Mouse (Mus musculus): ENCODE measurements around the gene Tcap. TPM values are rescaled to one million over a fixed set of nuclear protein-coding genes. Genes with fewer than 3 reads are reported as not detected.
A peak's percentile ranks its signal among the peaks of the same experiment; 100 is the strongest.

The Tcap gene
- polyA plus RNA-seq, 1 experiment from 2014 or later = 1.7 TPM

DNA sequence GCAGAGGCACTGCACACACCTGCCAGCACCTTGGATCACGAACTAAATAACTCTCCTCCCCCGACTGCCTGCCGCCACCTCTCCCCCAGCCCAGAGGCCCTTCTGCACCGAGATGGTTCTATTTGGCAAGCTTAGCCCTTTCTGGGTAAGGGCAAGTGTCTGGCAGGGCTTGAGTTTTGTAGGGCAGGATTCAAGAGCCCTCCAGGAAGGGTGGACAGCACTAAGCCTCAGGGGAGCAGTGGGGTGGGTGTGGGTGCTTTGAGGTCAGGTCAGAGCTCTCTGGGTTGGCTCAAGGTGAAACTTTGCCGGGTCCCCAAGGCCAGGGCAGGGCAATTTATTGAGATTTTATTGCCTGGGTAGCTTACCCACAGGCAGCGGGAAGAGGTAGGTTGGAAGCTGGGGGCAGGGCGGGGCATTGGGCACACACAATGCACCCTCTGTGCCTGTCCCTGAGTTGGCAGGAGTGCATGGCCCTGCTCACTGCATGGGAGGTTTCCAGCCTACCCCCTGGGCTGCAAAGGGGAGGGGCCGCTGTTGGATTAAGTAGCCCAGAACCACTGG, 29.9 kb upstream of the Tcap start:
- Histone ChIP-seq H3K4me3 (ENCODE audit: low read depth, low read length) (no peak overlapping the region), H3K9ac (ENCODE audit: low read depth, low read length) (no peak overlapping the region), H3K9me3 (replicated peaks; ENCODE audit: control insufficient read depth, low read length) (no peaks in the 10 kb centered on the region), H3K27me3 (ENCODE audit: control insufficient read depth, insufficient read depth, low read depth, low read length) (peaks cover 37% of the 10 kb centered on the region), H3K4me1 (ENCODE audit: control insufficient read depth, low read depth, low read length) (peaks cover 18% of the 10 kb centered on the region), H3K27ac (ENCODE audit: low read length) (no peak overlapping the region), H3K4me2 (ENCODE audit: low read depth, low read length) (no peak overlapping the region), H3K36me3 (ENCODE audit: control insufficient read depth, insufficient read depth) (no peaks in the 10 kb centered on the region)
- 43% methylated on average over 8 of the region's 8 CpGs for WGBS (ENCODE audit: insufficient replicate concordance)
- ATAC-seq (ENCODE audit: low read depth) = no peak

DNA sequence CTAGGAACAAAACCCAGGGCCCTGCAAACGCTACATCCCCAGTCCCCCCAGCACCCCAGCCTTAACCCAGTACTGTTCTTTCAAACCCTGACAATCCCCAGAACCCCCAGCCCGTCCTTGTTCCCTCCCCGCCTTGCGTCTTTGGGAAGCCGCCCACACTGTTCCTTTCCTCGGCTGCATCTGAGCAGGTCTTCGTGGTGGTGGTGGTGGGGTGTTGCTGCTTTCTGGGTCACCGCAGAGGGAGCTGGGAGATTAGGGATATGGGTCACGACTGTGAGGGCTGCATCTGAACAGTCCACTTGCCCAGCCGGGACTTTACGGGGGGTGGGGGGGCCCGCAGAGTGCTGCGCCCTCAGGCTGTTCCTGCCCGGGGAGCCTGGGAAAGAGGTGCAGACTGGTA, 29.2 kb upstream of the Tcap start:
- Histone ChIP-seq H3K9me3 (replicated peaks; ENCODE audit: control insufficient read depth, low read length) (no peaks in the 10 kb centered on the region), H3K4me3 (ENCODE audit: low read depth, low read length) (no peak overlapping the region), H3K4me2 (ENCODE audit: low read depth, low read length) (no peak overlapping the region), H3K9ac (ENCODE audit: low read depth, low read length) (no peak overlapping the region), H3K27ac (ENCODE audit: low read length) (no peak overlapping the region), H3K36me3 (ENCODE audit: control insufficient read depth, insufficient read depth) (no peaks in the 10 kb centered on the region), H3K27me3 (ENCODE audit: control insufficient read depth, insufficient read depth, low read depth, low read length) (peaks cover 30% of the 10 kb centered on the region), H3K4me1 (ENCODE audit: control insufficient read depth, low read depth, low read length) (peaks cover 25% of the 10 kb centered on the region)
- WGBS (ENCODE audit: insufficient replicate concordance) = 61% methylated on average over 14 of the region's 14 CpGs
- no peak for ATAC-seq (ENCODE audit: low read depth)

DNA sequence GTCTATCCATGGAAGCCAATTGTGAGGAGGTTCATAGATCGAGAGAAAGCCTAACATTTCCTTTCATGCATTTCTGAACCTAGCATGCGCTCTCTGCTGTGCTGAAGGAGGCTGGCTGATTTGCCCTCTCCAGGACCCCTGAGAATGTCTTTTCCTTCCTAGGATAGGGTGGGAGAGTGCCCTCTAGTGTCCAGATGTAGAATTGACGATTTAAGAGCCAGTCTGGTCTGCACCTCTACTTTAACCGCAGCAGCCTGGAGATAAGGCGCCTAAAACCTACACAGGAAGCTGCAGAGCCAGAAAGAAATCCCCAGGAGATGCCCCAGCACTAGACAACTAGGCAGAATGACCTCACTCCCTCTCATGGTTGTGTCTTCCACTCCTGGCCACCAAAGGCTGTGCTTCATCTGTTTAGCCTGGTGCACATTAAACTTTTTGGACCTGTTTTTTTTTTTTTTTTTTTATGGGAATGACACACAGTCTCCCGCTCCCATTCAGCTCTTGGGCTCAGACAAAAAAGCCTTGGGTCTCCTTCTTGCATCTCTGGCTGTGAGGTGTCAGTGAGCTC, 27.8 kb upstream of the Tcap start:
- no peaks in the 10 kb centered on the region for H3K9me3 ChIP-seq (replicated peaks; ENCODE audit: control insufficient read depth, low read length)
- no peaks in the 10 kb centered on the region for H3K36me3 ChIP-seq (ENCODE audit: control insufficient read depth, insufficient read depth)
- no peak overlapping the region for H3K27ac ChIP-seq (ENCODE audit: low read length)
- H3K4me3 ChIP-seq (ENCODE audit: low read depth, low read length) = no peak overlapping the region
- no peak overlapping the region for H3K9ac ChIP-seq (ENCODE audit: low read depth, low read length)
- no peak overlapping the region for H3K4me2 ChIP-seq (ENCODE audit: low read depth, low read length)
- H3K27me3 ChIP-seq (ENCODE audit: control insufficient read depth, insufficient read depth, low read depth, low read length) = peaks cover 17% of the 10 kb centered on the region
- peaks cover 31% of the 10 kb centered on the region for H3K4me1 ChIP-seq (ENCODE audit: control insufficient read depth, low read depth, low read length)
- no peak for ATAC-seq (ENCODE audit: low read depth)
- 4% methylated on average over 6 of the region's 6 CpGs for WGBS (ENCODE audit: insufficient replicate concordance)

DNA sequence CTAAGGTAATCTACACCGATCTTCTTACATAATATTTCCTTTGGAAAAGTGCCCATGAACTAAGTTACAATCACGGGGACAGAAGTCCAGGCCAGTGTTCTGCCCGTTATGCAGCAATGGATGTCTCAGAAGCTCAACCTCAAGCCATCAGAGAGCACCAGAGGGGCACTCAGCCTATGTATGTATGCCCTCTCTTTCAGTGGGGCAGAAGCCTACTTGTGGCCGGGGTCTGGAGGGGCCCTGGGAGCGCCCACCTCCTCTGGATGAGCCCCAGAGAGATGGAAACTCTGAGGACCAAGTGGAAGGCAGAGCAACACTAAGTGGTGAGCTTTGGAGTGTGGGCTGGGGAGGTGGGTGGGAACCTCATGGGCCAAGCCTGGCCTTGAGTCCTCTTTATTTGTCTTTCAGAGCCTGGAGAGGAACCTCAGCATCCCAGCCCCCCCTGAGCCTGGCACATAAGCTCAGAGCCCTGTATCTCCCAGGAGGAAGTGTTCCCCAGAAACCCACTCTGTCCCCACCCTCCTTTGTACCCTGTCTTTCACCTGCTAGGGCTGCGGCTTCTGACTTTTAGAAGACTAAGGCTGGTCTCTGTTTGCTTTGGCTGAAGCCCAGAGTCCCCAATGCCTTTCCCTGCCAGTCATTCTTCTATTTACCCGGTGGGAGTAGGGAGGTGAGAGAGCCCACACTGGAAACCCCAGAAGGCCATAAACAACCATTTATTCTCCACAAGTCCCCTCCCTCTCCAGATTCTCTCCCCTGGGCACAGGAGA, 26.8 kb upstream of the Tcap start:
- no peaks in the 10 kb centered on the region for H3K36me3 ChIP-seq (ENCODE audit: control insufficient read depth, insufficient read depth)
- no peaks in the 10 kb centered on the region for H3K9me3 ChIP-seq (replicated peaks; ENCODE audit: control insufficient read depth, low read length)
- H3K4me3 ChIP-seq (ENCODE audit: low read depth, low read length) = no peak overlapping the region
- H3K27ac ChIP-seq (ENCODE audit: low read length) = peak overlapping the region; percentile 32
- WGBS (ENCODE audit: insufficient replicate concordance) = 54% methylated on average over 7 of the region's 7 CpGs
- ATAC-seq (ENCODE audit: low read depth) = no peak
- H3K9ac ChIP-seq (ENCODE audit: low read depth, low read length) = no peak overlapping the region; the same call in 1 of the 2 replicates
- peaks cover 7% of the 10 kb centered on the region for H3K27me3 ChIP-seq (ENCODE audit: control insufficient read depth, insufficient read depth, low read depth, low read length)
- H3K4me2 ChIP-seq (ENCODE audit: low read depth, low read length) = peak overlapping the region; percentile 72; the same call in 1 of the 2 replicates
- peaks cover 34% of the 10 kb centered on the region for H3K4me1 ChIP-seq (ENCODE audit: control insufficient read depth, low read depth, low read length)

DNA sequence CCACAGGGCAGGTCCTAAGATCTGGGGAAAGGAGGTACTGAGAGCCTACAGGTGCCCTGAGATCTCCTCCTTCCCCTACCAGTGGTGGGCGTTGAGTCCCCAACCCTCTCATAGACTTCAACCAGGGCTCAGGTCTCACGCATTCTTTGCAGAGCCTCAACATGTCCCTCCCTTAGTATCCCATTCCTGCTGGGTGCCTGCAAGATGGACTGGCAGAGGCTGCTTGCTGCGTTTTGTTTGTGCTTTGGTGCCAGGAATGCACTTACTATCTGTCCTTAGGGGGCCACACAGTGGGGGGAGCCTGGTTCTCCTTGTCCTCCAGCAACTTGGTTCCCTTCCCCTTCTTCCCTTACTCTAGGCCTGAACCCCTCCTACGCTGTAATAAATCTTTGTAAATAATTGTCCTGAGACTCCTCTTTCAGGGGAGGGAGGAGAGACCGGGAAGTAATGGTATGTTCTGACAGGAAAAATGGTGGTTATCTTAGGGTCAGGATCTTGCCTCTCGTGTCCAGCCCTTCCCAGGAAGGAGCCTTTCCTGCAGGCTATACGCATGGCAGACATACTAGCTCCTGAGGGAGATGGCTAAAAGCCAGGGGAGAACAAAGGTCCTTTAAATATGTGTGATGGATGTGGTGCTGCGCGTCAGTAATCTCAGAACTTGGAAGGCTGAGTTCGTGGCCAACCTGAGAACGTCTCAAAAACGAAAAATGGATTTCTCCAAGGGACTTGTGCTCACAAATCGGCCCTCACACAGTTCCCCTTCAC, 26.0 kb upstream of the Tcap start:
- Histone ChIP-seq H3K36me3 (ENCODE audit: control insufficient read depth, insufficient read depth) (no peaks in the 10 kb centered on the region), H3K4me1 (ENCODE audit: control insufficient read depth, low read depth, low read length) (peaks cover 34% of the 10 kb centered on the region), H3K4me3 (ENCODE audit: low read depth, low read length) (peak overlapping the region; percentile 81), H3K9ac (ENCODE audit: low read depth, low read length) (peak overlapping the region; percentile 59), H3K4me2 (ENCODE audit: low read depth, low read length) (peak overlapping the region; percentile 72), H3K9me3 (replicated peaks; ENCODE audit: control insufficient read depth, low read length) (no peaks in the 10 kb centered on the region), H3K27me3 (ENCODE audit: control insufficient read depth, insufficient read depth, low read depth, low read length) (peaks cover 4% of the 10 kb centered on the region; the same call in 1 of the 2 replicates), H3K27ac (ENCODE audit: low read length) (peak overlapping the region; percentile 32)
- 16% methylated on average over 13 of the region's 13 CpGs for WGBS (ENCODE audit: insufficient replicate concordance)
- no peak; the same call in 1 of the 2 replicates for ATAC-seq (ENCODE audit: low read depth)

DNA sequence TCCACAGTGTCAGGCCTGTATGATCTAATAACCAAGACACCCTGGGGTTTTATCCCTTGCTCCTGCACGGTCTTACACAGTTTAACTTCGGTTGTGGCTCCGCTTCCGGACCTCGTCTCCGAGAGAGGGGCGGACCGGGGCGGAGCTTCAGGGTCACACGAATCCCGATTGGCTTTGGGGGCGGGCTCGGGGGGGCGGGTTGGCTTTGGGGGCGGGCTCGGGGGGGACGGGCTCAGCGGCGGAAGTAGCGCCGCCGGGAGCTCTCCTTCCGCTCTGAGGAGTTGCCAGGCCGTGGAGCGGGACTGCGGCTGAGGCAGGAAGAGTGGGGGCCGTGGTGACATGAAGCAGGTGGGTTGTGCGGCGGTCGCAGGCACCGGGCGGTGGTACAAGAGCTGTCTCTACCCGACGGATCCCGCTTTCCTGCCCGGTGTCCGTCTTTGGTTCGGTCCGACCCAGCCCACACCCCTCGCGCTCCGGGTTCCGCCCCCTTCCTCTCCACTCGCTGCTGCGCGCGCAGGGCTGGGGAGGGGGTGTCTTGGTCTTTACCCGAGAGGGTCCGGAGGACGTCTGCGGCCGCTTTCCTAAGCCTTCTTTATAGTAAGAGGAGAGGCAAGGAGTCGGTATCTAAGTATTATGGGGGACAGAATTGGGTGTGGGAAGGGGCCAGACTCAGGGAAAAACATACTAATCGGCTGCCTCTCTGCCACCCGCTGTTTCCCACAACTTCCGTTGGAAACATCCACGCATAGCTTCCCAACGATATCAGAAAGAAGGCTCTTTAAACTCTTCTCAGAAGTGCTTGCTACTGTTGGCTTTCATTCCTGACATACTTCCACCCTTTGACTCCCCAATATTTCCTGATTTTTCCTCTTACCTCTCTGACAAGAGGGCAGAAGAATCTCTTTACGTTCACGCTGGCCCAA, 25.2 kb upstream of the Tcap start, which contains the start of gene Stard3:
Stard3 (plus strand) TSS at position 208 of the 923 bp plus-strand sequence.
- peak within 1 kb of the TSS; percentile 72 for H3K4me2 ChIP-seq (ENCODE audit: low read depth, low read length)
- under 1% methylated on average over 58 of the region's 60 CpGs for WGBS (ENCODE audit: insufficient replicate concordance)
- peak within 1 kb of the TSS; percentile 69 for H3K27ac ChIP-seq (ENCODE audit: low read length)
- peak; percentile 88 for ATAC-seq (ENCODE audit: low read depth)
- peak within 1 kb of the TSS; percentile 81 for H3K4me3 ChIP-seq (ENCODE audit: low read depth, low read length)
- H3K9me3 ChIP-seq (replicated peaks; ENCODE audit: control insufficient read depth, low read length) = no peaks in the 10 kb centered on the region
- peak within 1 kb of the TSS; percentile 79 for H3K9ac ChIP-seq (ENCODE audit: low read depth, low read length)
- H3K4me1 ChIP-seq (ENCODE audit: control insufficient read depth, low read depth, low read length) = peaks cover 34% of the 10 kb centered on the region
- no peaks in the 10 kb centered on the region for H3K36me3 ChIP-seq (ENCODE audit: control insufficient read depth, insufficient read depth)
- peaks cover 4% of the 10 kb centered on the region; the same call in 1 of the 2 replicates for H3K27me3 ChIP-seq (ENCODE audit: control insufficient read depth, insufficient read depth, low read depth, low read length)

DNA sequence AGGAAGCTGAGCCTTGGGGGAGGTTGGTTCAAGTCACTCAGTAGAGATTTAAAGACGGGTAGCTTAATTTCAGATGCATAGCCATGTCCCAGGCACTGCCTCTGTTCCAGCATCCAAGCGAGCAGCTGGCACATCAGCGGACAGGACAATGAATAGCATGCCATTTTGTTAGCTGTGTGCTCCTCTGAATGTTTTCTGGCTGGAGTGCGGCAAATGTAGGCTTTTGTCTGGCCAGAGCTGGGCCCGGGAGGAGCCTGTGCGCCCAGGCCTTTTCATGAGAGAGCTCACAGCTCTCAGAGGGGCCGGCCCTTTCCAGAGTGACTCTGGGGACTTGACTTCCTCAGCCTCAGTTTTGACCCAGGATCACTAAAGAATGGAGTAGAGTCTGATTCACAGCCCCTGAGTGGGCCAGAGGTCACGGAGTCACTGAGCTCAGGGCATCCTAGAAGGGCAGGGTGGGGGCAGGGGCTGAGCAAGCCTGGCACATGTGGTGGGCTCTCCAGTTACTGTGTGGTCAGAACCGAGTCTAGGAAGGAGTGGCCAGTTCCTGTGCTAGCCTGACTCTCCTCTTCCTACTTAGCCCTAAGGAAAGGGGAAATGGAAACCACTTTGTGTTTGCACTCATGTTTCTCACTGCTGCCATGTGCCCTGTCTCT, 22.6 kb upstream of the Tcap start:
- no peak overlapping the region for H3K9ac ChIP-seq (ENCODE audit: low read depth, low read length)
- no peak overlapping the region for H3K4me2 ChIP-seq (ENCODE audit: low read depth, low read length)
- peaks cover 37% of the 10 kb centered on the region for H3K4me1 ChIP-seq (ENCODE audit: control insufficient read depth, low read depth, low read length)
- no peaks in the 10 kb centered on the region for H3K9me3 ChIP-seq (replicated peaks; ENCODE audit: control insufficient read depth, low read length)
- no peak overlapping the region for H3K4me3 ChIP-seq (ENCODE audit: low read depth, low read length)
- peak overlapping the region; percentile 36 for H3K27ac ChIP-seq (ENCODE audit: low read length)
- no peaks in the 10 kb centered on the region for H3K36me3 ChIP-seq (ENCODE audit: control insufficient read depth, insufficient read depth)
- H3K27me3 ChIP-seq (ENCODE audit: control insufficient read depth, insufficient read depth, low read depth, low read length) = no peaks in the 10 kb centered on the region
- ATAC-seq (ENCODE audit: low read depth) = no peak
- 51% methylated on average over 9 of the region's 9 CpGs for WGBS (ENCODE audit: insufficient replicate concordance)

DNA sequence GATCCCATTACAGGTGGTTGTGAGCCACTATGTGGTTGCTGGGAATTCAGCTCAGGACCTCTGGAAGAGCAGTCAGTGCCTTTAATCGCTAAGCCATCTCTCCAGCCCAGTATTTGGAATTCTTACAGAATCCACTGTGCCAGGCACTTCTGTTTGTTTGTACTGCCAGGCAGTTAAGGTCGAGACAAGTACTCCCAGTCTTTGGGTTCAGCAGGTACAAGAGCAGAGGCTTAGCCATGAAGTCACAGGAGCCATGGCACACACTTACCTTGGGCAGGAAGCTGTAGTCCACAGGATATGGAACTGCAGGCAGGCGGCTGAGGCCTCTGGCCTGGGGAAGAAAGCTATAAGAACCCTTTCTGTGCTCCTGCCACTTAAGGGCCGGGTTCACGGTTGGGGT, 19.8 kb upstream of the Tcap start:
- Histone ChIP-seq H3K27ac (ENCODE audit: low read length) (no peak overlapping the region), H3K27me3 (ENCODE audit: control insufficient read depth, insufficient read depth, low read depth, low read length) (no peaks in the 10 kb centered on the region), H3K4me3 (ENCODE audit: low read depth, low read length) (no peak overlapping the region), H3K9me3 (replicated peaks; ENCODE audit: control insufficient read depth, low read length) (no peaks in the 10 kb centered on the region), H3K4me2 (ENCODE audit: low read depth, low read length) (no peak overlapping the region), H3K9ac (ENCODE audit: low read depth, low read length) (no peak overlapping the region), H3K4me1 (ENCODE audit: control insufficient read depth, low read depth, low read length) (peaks cover 22% of the 10 kb centered on the region), H3K36me3 (ENCODE audit: control insufficient read depth, insufficient read depth) (no peaks in the 10 kb centered on the region)
- ATAC-seq (ENCODE audit: low read depth) = no peak
- WGBS (ENCODE audit: insufficient replicate concordance) = 66% methylated on average over 5 of the region's 5 CpGs

Measured in liver, embryonic 16.5 days (tissue).